Mouse (Mus musculus): Measurements from ENCODE around the gene Csad. TPM values are rescaled to one million over a fixed set of nuclear protein-coding genes. Genes with fewer than 3 reads are reported as not detected.

The Csad gene
- polyA plus RNA-seq, 1 experiment from 2014 or later, result 53.5 TPM

DNA sequence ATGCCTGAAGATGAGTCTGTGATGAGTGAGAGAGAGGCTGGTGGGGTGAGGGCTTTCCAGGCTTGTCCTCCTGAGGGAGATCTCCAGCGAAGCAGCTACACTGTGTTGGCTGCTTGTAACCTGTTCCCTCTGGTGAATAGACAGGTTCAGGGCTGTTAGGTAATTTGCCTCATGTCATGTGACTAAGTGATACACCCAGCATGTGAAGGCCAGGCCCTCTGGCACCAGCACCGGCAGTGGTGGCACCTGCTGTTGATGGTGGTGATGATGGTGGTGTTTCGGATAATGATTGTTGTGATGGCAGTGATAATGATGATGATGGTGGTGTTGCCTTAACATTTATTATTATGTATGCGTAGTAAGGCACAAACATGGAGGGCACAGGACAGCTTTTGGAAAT is 6.3 kb upstream of the Csad start:
- ATAC-seq (ENCODE audit: low FRiP score), result no peak
- peaks cover 82% of the 10 kb centered on the region for H3K36me3 ChIP-seq
- H3K9me3 ChIP-seq (replicated peaks), result no peaks in the 10 kb centered on the region
- 96% methylated on average over 4 of the region's 4 CpGs for WGBS
- no peak overlapping the region for H3K27ac ChIP-seq
- H3K4me3 ChIP-seq, result no peak overlapping the region
- H3K27me3 ChIP-seq, result no peaks in the 10 kb centered on the region
- no peak overlapping the region for H3K9ac ChIP-seq
- H3K4me1 ChIP-seq, result peaks cover 15% of the 10 kb centered on the region
- no peak overlapping the region for H3K4me2 ChIP-seq (replicated peaks)

- ATAC-seq (ENCODE audit: low FRiP score), result no peak
- Histone ChIP-seq H3K4me3 (no peak overlapping the region), H3K27ac (no peak overlapping the region), H3K9ac (no peak overlapping the region), H3K36me3 (peaks cover 72% of the 10 kb centered on the region), H3K4me2 (replicated peaks) (no peak overlapping the region), H3K9me3 (replicated peaks) (no peaks in the 10 kb centered on the region), H3K4me1 (peaks cover 32% of the 10 kb centered on the region), H3K27me3 (no peaks in the 10 kb centered on the region)
- WGBS, result 93% methylated on average over 8 of the region's 8 CpGs
Observed at GRCm38 (mm10) chr15:102209114-102209513, 4.6 kb upstream of the Csad start.

DNA sequence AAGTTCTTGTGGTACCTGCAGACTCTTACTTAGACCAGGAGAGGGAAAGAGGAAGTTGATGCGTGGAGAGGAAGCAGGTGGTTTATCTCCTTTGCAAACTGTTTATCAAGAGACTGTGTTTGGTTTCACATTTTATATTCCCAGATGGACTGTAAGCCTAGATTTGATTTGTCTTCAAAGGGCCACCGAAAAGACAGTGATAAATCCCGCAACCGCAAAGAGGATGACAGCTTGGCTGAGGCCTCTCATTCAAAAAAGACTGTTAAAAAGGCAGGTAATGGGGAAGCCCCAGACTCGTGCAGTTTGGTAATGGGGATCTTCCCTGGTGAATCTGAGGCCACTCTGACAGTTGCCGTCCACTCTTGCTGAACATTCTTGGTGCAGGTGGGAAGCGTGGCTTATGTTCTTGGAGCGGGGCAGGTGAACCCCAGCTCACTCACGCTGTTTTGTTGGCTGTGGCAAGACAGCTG is 3.6 kb upstream of the Csad start:
- H3K27ac ChIP-seq, result no peak overlapping the region
- H3K4me1 ChIP-seq, result peaks cover 32% of the 10 kb centered on the region
- no peak overlapping the region for H3K4me2 ChIP-seq (replicated peaks)
- H3K9ac ChIP-seq, result no peak overlapping the region
- H3K9me3 ChIP-seq (replicated peaks), result no peaks in the 10 kb centered on the region
- no peak for ATAC-seq (ENCODE audit: low FRiP score)
- WGBS, result 91% methylated on average over 9 of the region's 9 CpGs
- no peaks in the 10 kb centered on the region for H3K27me3 ChIP-seq
- H3K36me3 ChIP-seq, result peaks cover 62% of the 10 kb centered on the region
- H3K4me3 ChIP-seq, result no peak overlapping the region

GRCm38 (mm10) chr15:102207351-102207750 is 2.8 kb upstream of the Csad start:
- H3K4me2 ChIP-seq (replicated peaks), result no peak overlapping the region
- no peaks in the 10 kb centered on the region for H3K9me3 ChIP-seq (replicated peaks)
- no peaks in the 10 kb centered on the region for H3K27me3 ChIP-seq
- no peak overlapping the region for H3K27ac ChIP-seq
- 80% methylated on average over 3 of the region's 3 CpGs for WGBS
- H3K9ac ChIP-seq, result no peak overlapping the region
- no peak overlapping the region for H3K4me3 ChIP-seq
- H3K4me1 ChIP-seq, result peaks cover 36% of the 10 kb centered on the region
- ATAC-seq (ENCODE audit: low FRiP score), result no peak
- peaks cover 55% of the 10 kb centered on the region for H3K36me3 ChIP-seq

- Histone ChIP-seq H3K4me2 (replicated peaks) (peak overlapping the region; percentile 81), H3K4me3 (peak overlapping the region; percentile 87), H3K27me3 (no peaks in the 10 kb centered on the region), H3K27ac (peak overlapping the region; percentile 99), H3K9me3 (replicated peaks) (no peaks in the 10 kb centered on the region), H3K4me1 (peaks cover 39% of the 10 kb centered on the region), H3K36me3 (peaks cover 43% of the 10 kb centered on the region), H3K9ac (peak overlapping the region; percentile 94)
- 48% methylated on average over 8 of the region's 8 CpGs for WGBS
- ATAC-seq (ENCODE audit: low FRiP score), result 0 out of 2 replicates have a peak, but pooled peaks have one; percentile 35
Observed at GRCm38 (mm10) chr15:102205779-102206178, 1.3 kb upstream of the Csad start.

GRCm38 (mm10) chr15:102203835-102204381 is 616 bp downstream of the Csad start:
- Histone ChIP-seq H3K9me3 (replicated peaks) (no peaks in the 10 kb centered on the region), H3K4me3 (peak overlapping the region; percentile 87), H3K27ac (peak overlapping the region; percentile 99), H3K36me3 (peaks cover 25% of the 10 kb centered on the region), H3K9ac (peak overlapping the region; percentile 94), H3K27me3 (no peaks in the 10 kb centered on the region), H3K4me2 (replicated peaks) (peak overlapping the region; percentile 81), H3K4me1 (peaks cover 39% of the 10 kb centered on the region)
- ATAC-seq (ENCODE audit: low FRiP score), result peak; percentile 21
- WGBS, result 0% methylated on average over 32 of the region's 72 CpGs

DNA sequence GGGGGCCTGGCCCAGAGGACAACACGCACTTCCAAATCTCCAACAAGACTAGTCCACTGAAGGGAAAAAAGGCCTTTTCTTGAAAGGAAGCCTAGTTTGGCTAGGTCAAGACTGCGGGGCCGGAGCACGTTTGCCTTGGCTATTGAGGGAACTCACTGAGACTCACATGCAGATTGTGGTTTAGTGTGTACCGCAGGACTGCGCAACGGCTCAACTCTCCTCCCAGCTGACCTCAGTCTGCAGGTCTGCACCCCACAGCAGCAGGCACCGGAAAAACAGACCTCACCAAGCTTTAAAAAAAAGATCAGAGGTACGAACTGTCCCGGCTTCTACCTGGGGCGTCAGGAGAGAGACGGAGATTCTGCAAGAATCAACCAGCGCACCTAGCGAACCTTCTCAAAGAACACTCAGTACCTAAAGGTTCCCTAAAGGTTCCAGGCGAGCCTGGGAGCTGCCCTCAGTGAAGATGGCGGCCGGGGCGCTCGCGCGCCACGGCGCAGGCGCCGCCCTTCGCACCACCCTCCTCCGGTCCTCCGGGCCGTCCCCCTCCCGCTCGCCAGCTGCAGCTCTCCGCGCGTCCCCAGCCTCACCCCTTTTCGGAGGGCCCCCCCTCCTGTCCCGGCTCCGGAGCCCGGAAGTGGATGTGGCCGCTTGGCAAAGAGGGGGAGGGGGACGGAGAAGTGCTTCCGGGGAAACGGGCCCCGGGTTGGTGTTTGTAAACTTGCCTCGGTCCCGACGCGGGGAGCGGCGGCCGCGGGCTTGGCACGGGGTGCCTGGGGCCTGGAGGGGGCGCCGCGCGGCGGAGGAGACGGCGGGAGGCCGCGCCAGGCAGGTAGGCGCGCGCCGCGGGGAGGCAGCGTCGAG is 1.3 kb downstream of the Csad start, which contains the start of gene Zfp740:
Zfp740 (plus strand) TSS at position 279 of the 864 bp plus-strand sequence.
- under 1% methylated on average over 57 of the region's 68 CpGs for WGBS
- peak; percentile 97 for ATAC-seq (ENCODE audit: low FRiP score)

GRCm38 (mm10) chr15:102198841-102199240 is 5.7 kb downstream of the Csad start:
- H3K4me3 ChIP-seq, result no peak overlapping the region
- H3K4me2 ChIP-seq (replicated peaks), result no peak overlapping the region
- ATAC-seq (ENCODE audit: low FRiP score), result no peak
- H3K9ac ChIP-seq, result no peak overlapping the region
- H3K9me3 ChIP-seq (replicated peaks), result no peaks in the 10 kb centered on the region
- peaks cover 7% of the 10 kb centered on the region for H3K4me1 ChIP-seq
- WGBS, result 79% methylated on average over 4 of the region's 4 CpGs
- H3K36me3 ChIP-seq, result no peaks in the 10 kb centered on the region
- no peaks in the 10 kb centered on the region for H3K27me3 ChIP-seq
- H3K27ac ChIP-seq, result no peak overlapping the region

More for the DNA sequence above, 1.3 kb downstream of the Csad start, which contains the start of gene Zfp740:
- H3K4me2 ChIP-seq (replicated peaks), result peak within 1 kb of the TSS; percentile 81
- peaks cover 18% of the 10 kb centered on the region for H3K36me3 ChIP-seq
- H3K4me3 ChIP-seq, result peak within 1 kb of the TSS; percentile 87
- peak within 1 kb of the TSS; percentile 99 for H3K27ac ChIP-seq
- peaks cover 39% of the 10 kb centered on the region for H3K4me1 ChIP-seq
- no peaks in the 10 kb centered on the region for H3K27me3 ChIP-seq
- peak within 1 kb of the TSS; percentile 94 for H3K9ac ChIP-seq
- H3K9me3 ChIP-seq (replicated peaks), result no peaks in the 10 kb centered on the region

DNA sequence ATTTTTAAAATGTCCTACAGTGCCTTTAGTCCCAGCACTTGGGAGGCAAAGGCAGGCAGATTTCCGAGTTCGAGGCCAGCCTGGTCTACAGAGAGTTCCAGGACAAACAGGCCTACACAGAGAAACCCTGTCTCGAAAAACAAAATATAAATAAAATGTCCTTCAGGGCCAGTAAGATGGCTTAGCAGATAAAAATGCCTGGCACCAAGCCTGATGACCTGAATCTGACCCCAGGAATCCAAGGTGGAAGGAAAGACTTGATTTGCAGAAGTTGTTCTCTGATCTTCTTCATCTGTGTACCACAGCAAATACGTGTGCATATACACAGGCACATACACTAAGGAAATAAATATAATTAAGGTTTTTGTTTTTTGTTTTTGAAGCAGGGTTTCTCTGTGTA is 9.2 kb downstream of the Csad start:
- H3K27me3 ChIP-seq, result no peaks in the 10 kb centered on the region
- H3K9ac ChIP-seq, result no peak overlapping the region
- no peaks in the 10 kb centered on the region for H3K9me3 ChIP-seq (replicated peaks)
- H3K27ac ChIP-seq, result no peak overlapping the region
- no peaks in the 10 kb centered on the region for H3K4me1 ChIP-seq
- WGBS, result 88% methylated on average over 4 of the region's 4 CpGs
- ATAC-seq (ENCODE audit: low FRiP score), result no peak
- no peak overlapping the region for H3K4me3 ChIP-seq
- H3K36me3 ChIP-seq, result no peaks in the 10 kb centered on the region
- no peak overlapping the region for H3K4me2 ChIP-seq (replicated peaks)

DNA sequence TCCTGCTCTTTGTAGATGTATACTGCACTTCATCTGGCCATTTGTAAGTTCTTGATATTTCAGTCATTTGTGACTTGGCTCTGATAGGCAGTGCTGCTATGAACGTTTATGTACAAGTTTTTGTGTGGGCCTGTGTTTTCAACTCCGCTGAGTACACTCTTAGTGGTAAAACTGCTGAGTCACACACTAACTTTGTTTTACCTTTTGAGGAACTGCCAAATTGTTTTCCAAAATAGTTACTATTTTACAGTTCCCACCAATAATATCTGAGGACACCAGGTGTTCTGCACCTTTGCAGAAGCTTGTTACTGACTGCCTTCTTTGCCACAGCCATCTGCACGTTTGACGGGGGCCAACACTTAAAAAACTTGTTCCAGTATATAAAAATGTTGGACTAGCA is 10.1 kb downstream of the Csad start:
- Histone ChIP-seq H3K9me3 (replicated peaks) (no peaks in the 10 kb centered on the region), H3K4me3 (no peak overlapping the region), H3K9ac (no peak overlapping the region), H3K36me3 (no peaks in the 10 kb centered on the region), H3K4me2 (replicated peaks) (no peak overlapping the region), H3K4me1 (no peaks in the 10 kb centered on the region), H3K27me3 (no peaks in the 10 kb centered on the region), H3K27ac (no peak overlapping the region)
- WGBS, result 88% methylated on average over 4 of the region's 4 CpGs
- no peak for ATAC-seq (ENCODE audit: low FRiP score)

DNA sequence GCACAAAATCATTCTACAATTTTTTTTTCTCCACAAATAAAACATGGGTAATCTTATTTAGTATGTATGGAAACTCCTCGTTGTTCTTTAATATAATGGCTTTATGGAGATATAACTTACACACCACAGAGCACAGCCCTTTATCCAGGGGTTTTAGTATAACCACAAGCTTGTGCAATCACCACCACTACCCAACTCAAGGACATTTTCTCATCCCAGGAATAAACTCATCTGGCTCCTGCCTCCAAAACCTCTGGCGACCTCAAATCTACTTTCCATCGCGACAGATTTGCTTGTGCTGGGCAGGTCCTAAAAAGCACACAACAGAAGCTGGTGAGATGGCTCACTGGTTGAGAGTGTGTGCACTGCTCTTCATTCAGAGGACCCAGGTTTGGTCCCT is 10.9 kb downstream of the Csad start:
- Histone ChIP-seq H3K27ac (no peak overlapping the region), H3K4me1 (no peaks in the 10 kb centered on the region), H3K9me3 (replicated peaks) (no peaks in the 10 kb centered on the region), H3K36me3 (no peaks in the 10 kb centered on the region), H3K27me3 (no peaks in the 10 kb centered on the region), H3K4me3 (no peak overlapping the region), H3K4me2 (replicated peaks) (no peak overlapping the region), H3K9ac (no peak overlapping the region)
- ATAC-seq (ENCODE audit: low FRiP score), result no peak
- 90% methylated on average over 4 of the region's 4 CpGs for WGBS

GRCm38 (mm10) chr15:102192820-102193386 is 11.6 kb downstream of the Csad start:
- no peaks in the 10 kb centered on the region for H3K27me3 ChIP-seq
- no peak overlapping the region for H3K9ac ChIP-seq
- ATAC-seq (ENCODE audit: low FRiP score), result no peak
- no peaks in the 10 kb centered on the region for H3K9me3 ChIP-seq (replicated peaks)
- H3K4me3 ChIP-seq, result no peak overlapping the region
- H3K36me3 ChIP-seq, result 0 out of 2 replicates have a peak, but pooled peaks cover 5% of the 10 kb centered on the region
- H3K4me1 ChIP-seq, result no peaks in the 10 kb centered on the region
- 65% methylated on average over 5 of the region's 5 CpGs for WGBS
- H3K27ac ChIP-seq, result no peak overlapping the region
- H3K4me2 ChIP-seq (replicated peaks), result no peak overlapping the region

All from hindbrain, embryonic 12.5 days (tissue).